Mouse (Mus musculus): ENCODE measurements around the gene Tfam.

Tfam gene

GRCm38 (mm10) chr10:71222639-71223038 is 15.4 kb downstream of the Tfam start:
- no peak for DNase-seq

DNA sequence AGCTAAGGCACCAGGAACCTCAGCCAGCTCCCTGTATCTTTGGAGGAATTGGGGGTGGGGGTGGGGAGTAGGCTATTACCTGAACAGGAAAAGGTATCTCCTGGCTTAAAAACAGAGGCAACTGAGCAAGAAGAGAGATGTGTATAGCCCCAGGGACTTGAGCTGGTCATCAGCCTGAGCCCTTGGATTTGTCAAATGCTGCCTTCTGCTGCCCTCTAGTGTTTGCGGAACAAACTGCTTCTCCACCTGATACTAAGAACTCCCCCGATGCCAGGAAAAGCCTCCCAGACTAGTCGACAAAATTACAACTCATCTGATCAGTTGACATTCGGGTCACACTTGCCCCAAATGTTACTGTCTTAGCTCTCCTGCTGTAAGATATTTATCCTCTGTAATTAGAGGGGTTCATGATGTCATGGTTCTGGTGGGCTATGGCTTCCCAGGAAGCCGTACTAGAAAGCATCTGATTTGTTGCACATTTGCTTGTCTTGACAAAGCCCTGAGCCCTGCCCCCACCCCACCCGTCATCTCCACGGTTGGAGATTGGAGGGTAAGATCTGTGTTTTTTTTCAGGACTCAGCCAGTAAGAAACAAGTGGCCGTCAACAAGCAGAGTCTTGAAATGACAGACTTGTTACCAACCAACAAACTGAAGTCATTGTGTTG is 19.7 kb downstream of the Tfam start:
- DNase-seq, result peak; percentile 87

DNA sequence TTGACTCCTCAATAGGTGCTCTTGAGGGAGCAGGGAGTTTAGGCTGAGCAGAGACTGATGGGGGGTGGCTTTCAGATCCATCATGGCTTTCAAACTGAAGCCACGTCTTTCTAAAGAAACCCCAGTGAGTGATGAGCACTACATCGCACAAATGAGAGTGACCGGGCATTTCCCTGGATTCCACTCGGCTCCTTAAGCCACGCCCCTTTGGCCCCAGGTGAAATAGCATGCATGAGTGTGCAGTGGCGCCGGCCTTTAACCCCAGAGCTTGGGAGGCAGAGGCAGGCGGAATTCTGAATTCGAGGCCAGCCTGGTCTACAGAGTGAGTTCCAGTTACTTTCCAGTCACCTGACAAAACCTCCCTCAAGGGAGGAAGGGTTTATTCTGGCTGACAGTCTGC is 22.1 kb downstream of the Tfam start:
- no peak for DNase-seq

DNA sequence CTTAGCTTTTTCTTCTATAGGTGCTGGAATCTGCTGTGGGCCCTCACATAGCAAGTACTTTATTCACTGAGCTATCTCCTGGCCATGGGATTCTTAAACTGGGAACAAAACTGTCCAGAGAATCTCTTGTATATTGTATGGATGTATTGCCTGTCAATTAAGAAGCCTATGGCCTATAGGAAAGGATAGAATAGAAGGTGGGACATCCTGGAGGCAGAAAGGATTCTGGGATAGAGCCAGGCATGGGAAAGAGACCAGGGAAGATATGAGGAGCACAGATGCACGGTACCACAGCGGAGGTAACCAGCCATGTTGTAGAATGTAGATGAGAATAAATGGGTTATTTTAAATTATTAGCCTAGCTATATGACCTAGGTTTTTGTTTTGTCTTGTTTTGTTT is 36.6 kb downstream of the Tfam start:
- no peak for DNase-seq

DNA sequence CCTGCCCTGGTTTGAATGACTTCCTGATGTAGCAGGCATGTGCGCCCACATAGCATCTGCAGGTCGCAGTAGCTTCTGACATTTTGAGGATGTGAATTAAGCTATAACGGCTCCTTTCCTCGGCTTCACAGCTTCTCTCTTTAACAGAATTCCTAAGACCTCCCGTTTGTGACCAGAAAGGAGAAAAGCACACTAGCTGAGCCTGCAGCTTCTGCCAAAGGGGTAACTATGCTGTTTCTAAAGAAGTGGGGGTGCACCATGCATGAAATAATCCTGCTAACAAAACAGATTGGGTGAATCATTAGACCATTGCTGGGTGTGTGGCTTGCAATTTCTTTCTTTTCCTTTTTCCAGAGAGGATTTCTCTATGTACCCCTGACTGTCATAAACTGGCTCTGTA is 37.1 kb downstream of the Tfam start:
- no peak for DNase-seq

DNA sequence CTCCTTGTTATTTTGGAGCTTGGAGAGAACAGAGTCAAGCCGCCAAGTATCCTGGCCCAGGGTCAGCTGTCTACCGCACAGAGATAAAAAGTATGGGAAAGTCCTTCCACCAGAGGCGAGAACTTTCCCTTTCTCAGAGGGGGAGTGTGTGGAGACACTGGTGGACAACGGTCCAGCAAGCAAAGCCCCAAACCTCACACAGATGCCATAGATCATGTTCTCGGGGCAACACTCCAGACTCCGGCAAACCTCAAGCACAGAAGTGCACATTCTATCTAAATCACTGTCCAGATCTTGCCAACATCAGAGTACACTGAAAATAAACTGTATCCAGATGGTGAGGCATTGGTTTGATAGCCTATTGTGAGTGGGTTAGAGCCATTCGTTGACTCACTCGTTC is 39.4 kb downstream of the Tfam start:
- DNase-seq, result no peak

GRCm38 (mm10) chr10:71197036-71197785 is 40.9 kb downstream of the Tfam start:
- no peak for DNase-seq

DNA sequence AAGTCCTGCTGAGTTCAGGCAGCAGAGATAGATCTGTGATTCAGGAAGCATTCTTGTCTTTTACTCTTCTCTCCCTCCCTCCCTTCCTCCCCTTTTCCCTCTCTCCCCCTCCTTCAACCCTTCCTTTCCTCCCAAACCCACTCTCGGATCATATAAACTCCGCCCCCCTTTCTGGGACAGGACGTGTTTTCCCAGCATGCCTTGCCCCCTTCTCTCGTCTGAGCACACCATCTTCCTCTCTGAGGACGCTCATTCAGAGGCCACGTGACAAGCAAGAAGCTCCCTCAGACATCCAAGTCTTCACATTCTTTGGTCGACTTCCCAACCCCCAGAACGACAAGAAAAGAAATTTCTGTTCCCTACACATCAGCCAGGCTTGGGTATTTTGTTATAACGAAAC is 42.6 kb downstream of the Tfam start:
- peak; percentile 44 for DNase-seq

GRCm38 (mm10) chr10:71194713-71195112 is 43.4 kb downstream of the Tfam start:
- DNase-seq, result no peak

DNA sequence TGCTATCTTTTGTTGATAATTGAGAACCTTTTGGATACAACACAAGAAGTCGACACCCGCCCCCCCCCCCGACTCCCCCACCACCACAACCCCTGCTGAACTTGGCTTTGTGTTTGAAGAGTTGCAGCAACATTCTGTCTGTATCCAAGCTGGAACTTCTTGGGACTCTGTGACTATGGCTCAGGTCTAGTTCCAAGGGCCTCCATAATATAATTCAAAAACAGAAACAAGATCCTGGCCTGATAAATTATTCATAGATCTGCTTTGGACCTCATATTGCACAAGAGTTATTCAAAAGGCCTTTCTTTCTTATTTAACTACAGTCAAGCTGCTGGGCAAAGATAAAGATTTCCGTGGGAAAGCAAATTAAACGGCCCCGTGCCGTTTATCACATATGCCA is 44.8 kb downstream of the Tfam start:
- no peak for DNase-seq

DNA sequence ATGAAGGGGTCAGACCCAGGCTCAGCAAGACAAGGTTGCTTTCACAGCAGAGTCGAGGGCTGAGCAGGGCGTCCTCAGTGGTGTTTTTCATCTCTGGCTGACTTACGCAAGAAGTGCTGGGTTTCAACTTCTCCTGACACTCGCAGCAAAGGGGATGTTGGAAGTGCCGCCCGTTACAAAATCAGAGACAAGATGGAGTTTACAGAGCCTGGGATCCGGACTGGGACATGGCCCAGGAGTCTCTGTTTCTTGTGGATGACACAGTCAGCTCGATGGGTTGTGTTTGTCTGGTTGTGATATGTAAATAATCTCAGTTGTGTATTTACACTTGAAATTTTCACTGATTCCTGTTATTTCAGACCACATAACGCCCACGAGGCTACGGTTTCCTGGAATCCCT is 45.2 kb downstream of the Tfam start:
- DNase-seq, result peak; percentile 56

DNA sequence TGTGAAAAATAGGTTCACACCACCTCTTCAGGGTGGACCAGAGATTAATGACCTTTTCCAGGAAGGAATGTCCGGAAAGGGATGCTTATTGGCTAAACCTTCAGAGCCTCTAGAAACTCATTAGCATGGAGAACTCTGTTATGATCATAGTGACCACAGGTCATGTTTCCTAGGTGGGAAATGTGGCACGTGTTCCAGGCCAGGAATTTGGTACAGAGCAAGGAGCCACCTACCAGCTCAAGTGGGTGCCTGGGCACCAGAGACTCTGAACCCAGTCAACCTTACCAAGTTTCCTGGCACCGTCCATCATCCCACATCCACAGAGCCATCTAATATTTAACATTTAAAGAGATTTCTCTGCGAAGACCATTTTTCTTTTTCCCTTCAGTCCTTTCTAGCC is 49.4 kb downstream of the Tfam start:
- DNase-seq, result no peak

GRCm38 (mm10) chr10:71185059-71185458 is 53.0 kb downstream of the Tfam start:
- DNase-seq, result no peak

DNA sequence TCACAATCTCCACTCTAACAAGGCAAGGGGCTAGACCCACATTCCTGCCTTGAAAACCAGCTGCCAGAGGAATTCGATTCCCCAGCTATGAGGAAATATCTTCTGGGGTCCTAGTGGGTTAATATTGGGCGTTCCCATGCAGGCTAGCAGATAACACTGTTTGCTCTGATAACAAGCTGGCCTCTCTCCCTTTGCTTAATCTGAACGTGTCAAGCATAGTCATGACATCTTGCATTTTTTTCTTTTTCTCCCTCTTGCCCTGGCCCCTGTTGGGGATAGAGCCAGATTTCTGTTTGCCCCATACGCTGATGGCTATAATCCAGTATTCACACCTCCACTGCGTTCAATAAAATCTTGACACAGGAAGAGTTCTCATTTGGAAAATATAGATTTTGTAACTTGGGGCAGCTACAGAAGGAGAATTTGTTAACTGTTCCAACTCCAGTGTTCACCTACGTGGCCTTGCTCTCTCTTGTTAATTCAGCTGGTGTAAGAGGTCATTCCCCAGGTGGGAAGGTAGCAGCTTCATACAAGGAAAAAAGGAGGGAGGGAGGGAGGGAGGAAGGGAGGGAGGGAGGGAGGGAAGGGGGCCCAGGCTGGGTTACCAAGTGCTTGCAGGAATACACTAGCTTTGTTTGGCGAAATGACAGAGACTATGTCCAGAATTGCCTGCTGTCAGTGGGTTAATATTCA is 54.6 kb downstream of the Tfam start:
- no peak for DNase-seq

DNA sequence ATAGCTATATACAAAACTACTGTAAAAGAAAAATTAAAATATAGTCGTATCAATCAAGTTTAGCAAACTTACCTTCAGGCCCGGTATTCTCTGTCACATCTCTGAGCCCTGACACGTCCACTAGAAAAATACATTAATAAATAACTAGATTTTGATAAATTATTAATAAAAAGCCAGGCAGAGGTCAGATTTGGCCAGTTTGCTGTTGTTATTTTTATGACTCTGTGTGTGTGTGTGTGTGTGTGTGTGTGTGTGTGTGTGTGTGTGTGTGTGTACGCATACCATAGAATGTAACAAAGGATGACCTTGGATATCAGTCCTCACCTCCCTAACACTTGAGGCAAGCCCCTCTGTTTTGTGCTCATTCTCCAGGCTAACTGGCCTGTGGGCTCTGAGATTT is 56.1 kb downstream of the Tfam start:
- DNase-seq, result no peak

DNA sequence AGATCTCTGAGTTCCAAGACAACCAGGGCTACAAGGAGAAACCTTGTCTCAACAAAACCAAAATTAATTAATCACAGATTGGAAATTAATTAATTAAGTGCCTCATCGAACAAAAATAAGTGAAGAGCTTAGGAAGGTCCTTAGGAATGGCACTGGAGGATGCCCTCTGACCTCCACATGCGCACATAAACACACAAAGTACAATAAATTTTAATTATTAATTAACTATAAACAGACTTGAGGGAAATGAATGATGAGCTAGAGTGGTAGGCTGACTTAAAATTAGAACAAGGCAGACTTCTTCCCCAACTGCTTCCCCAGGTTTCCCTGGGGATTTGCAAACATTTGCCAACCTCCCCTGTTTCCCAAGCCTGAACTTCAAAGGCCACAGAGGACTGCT is 57.0 kb downstream of the Tfam start:
- DNase-seq, result no peak

GRCm38 (mm10) chr10:71180057-71180456 is 58.0 kb downstream of the Tfam start:
- DNase-seq, result no peak

GRCm38 (mm10) chr10:71177201-71177600 is 60.9 kb downstream of the Tfam start:
- DNase-seq, result no peak

GRCm38 (mm10) chr10:71176341-71176740 is 61.7 kb downstream of the Tfam start:
- no peak for DNase-seq

All from lung, postnatal 36 days (tissue).